Comparison of ENCODE assay signal across 8 mouse cellular contexts in genomic region chr2:26325386-26326181, GRCm38 (mm10). TPM values are rescaled to one million over a fixed set of nuclear protein-coding genes. Genes with fewer than 3 reads are reported as not detected.
A peak's percentile ranks its signal among the peaks of the same experiment; 100 is the strongest.
DNase-seq lines count a peak whose midpoint lies in the region; ATAC-seq and TF ChIP-seq lines count a peak whose summit lies in the region.

No protein-coding gene starts in this region.

- ATAC-seq in intestine, embryonic 15.5 days, result peak; percentile 78
- ATAC-seq in lung, embryonic 15.5 days (ENCODE audit: borderline replicate concordance, extremely low read depth, low FRiP score, low TSS enrichment), result peak; percentile 75

- H3K9ac ChIP-seq in intestine, embryonic 15.5 days, result no peak overlapping the region
- no peak overlapping the region for H3K9ac ChIP-seq in lung, embryonic 15.5 days

- peak; percentile 85 for DNase-seq in 3T3-L1 (ENCODE audit: low read depth, low spot score)
- DNase-seq in cerebellum, adult 9-11 months, result peak; percentile 75
- peak; percentile 45 for DNase-seq in gastrocnemius, adult 18-20 months (ENCODE audit: low spot score)
- peak; percentile 62 for DNase-seq in retina, adult 2 months (ENCODE audit: low read depth, low spot score)
- no peak for DNase-seq in ovary, postnatal 10 days (ENCODE audit: low spot score)

- peak overlapping the region; percentile 30 for H3K4me3 ChIP-seq in E14TG2a.4 (replicated peaks; ENCODE audit: low read length)
- no peak overlapping the region for H3K4me3 ChIP-seq in intestine, embryonic 15.5 days (replicated peaks)
- no peak overlapping the region for H3K4me3 ChIP-seq in lung, embryonic 15.5 days

- H3K4me1 ChIP-seq in E14TG2a.4 (replicated peaks; ENCODE audit: low read depth, low read length), result peaks cover 56% of the 10 kb centered on the region
- H3K4me1 ChIP-seq in intestine, embryonic 15.5 days (replicated peaks), result no peaks in the 10 kb centered on the region
- 0 out of 2 replicates have a peak, but pooled peaks cover 3% of the 10 kb centered on the region for H3K4me1 ChIP-seq in lung, embryonic 15.5 days

- TF ChIP-seq CTCF in E14TG2a.4 (conservative IDR thresholded peaks at IDR 0.05; ENCODE audit: low read length), result peak; percentile 93

- no peak overlapping the region for H3K4me2 ChIP-seq in intestine, embryonic 15.5 days (replicated peaks)
- H3K4me2 ChIP-seq in lung, embryonic 15.5 days, result no peak overlapping the region

- H3K27ac ChIP-seq in intestine, embryonic 15.5 days, result no peak overlapping the region
- peak overlapping the region; percentile 10; the same call in 1 of the 2 replicates for H3K27ac ChIP-seq in lung, embryonic 15.5 days

- WGBS in intestine, embryonic 15.5 days, result 69% methylated on average over 15 of the region's 15 CpGs
- 68% methylated on average over 15 of the region's 15 CpGs for WGBS in lung, embryonic 15.5 days

- H3K27me3 ChIP-seq in E14TG2a.4 (ENCODE audit: insufficient read depth, low read length), result no peaks in the 10 kb centered on the region
- no peaks in the 10 kb centered on the region for H3K27me3 ChIP-seq in intestine, embryonic 15.5 days (replicated peaks)
- no peaks in the 10 kb centered on the region for H3K27me3 ChIP-seq in lung, embryonic 15.5 days

- no peaks in the 10 kb centered on the region for H3K9me3 ChIP-seq in E14TG2a.4 (ENCODE audit: low read length)
- no peaks in the 10 kb centered on the region for H3K9me3 ChIP-seq in intestine, embryonic 15.5 days
- H3K9me3 ChIP-seq in lung, embryonic 15.5 days, result no peaks in the 10 kb centered on the region

- H3K36me3 ChIP-seq in E14TG2a.4 (ENCODE audit: insufficient read depth, low read length), result no peaks in the 10 kb centered on the region
- peaks cover 36% of the 10 kb centered on the region for H3K36me3 ChIP-seq in intestine, embryonic 15.5 days
- peaks cover 74% of the 10 kb centered on the region for H3K36me3 ChIP-seq in lung, embryonic 15.5 days

RNA-seq across cellular contexts. Expression of gene Gpsm1, which starts 10.3 kb away (rescaled TPM):
- total RNA-seq in gastrocnemius, adult 18-20 months (2021), result 1 to 10 TPM; 1.6 to 2.3 TPM
- 26.7 and 26.8 TPM in 2 replicates for polyA plus RNA-seq in intestine, embryonic 15.5 days (2015; fragmentation: Nextera tagmentation; extraction: Ambion mirVana)
- 54.6 and 55.3 TPM in 2 replicates for polyA plus RNA-seq in lung, embryonic 15.5 days (2015; fragmentation: Nextera tagmentation; extraction: Ambion mirVana)

RNA-seq across cellular contexts. Expression of gene Dnlz, which starts 26.3 kb away (rescaled TPM):
- 10 to 100 TPM; 21.3 to 23.0 TPM for total RNA-seq in gastrocnemius, adult 18-20 months (2021)
- 23.6 and 24.7 TPM in 2 replicates for polyA plus RNA-seq in intestine, embryonic 15.5 days (2015; fragmentation: Nextera tagmentation; extraction: Ambion mirVana)
- polyA plus RNA-seq in lung, embryonic 15.5 days (2015; fragmentation: Nextera tagmentation; extraction: Ambion mirVana), result 25.5 and 27.3 TPM in 2 replicates

RNA-seq across cellular contexts. Expression of gene Ccdc187, which starts 31.2 kb away (rescaled TPM):
- total RNA-seq in gastrocnemius, adult 18-20 months (2021), result not detected
- polyA plus RNA-seq in intestine, embryonic 15.5 days (2015; fragmentation: Nextera tagmentation; extraction: Ambion mirVana), result 0.36 and 0.37 TPM in 2 replicates
- polyA plus RNA-seq in lung, embryonic 15.5 days (2015; fragmentation: Nextera tagmentation; extraction: Ambion mirVana), result 0.31 and 0.34 TPM in 2 replicates

RNA-seq across cellular contexts. Expression of gene Card9, which starts 35.1 kb away (rescaled TPM):
- total RNA-seq in gastrocnemius, adult 18-20 months (2021), result under 1 TPM; 0.47 to 0.82 TPM
- polyA plus RNA-seq in intestine, embryonic 15.5 days (2015; fragmentation: Nextera tagmentation; extraction: Ambion mirVana), result 0.79 and 0.91 TPM in 2 replicates
- 1.7 and 3.0 TPM in 2 replicates for polyA plus RNA-seq in lung, embryonic 15.5 days (2015; fragmentation: Nextera tagmentation; extraction: Ambion mirVana)

RNA-seq across cellular contexts. Expression of gene Snapc4, which starts 54.9 kb away (rescaled TPM):
- total RNA-seq in gastrocnemius, adult 18-20 months (2021), result 1 to 10 TPM; 4.2 to 6.5 TPM
- 19.7 and 25.2 TPM in 2 replicates for polyA plus RNA-seq in intestine, embryonic 15.5 days (2015; fragmentation: Nextera tagmentation; extraction: Ambion mirVana)
- 23.1 and 30.0 TPM in 2 replicates for polyA plus RNA-seq in lung, embryonic 15.5 days (2015; fragmentation: Nextera tagmentation; extraction: Ambion mirVana)
